Mouse (Mus musculus): ENCODE data around the gene Tsga10.

DNA sequence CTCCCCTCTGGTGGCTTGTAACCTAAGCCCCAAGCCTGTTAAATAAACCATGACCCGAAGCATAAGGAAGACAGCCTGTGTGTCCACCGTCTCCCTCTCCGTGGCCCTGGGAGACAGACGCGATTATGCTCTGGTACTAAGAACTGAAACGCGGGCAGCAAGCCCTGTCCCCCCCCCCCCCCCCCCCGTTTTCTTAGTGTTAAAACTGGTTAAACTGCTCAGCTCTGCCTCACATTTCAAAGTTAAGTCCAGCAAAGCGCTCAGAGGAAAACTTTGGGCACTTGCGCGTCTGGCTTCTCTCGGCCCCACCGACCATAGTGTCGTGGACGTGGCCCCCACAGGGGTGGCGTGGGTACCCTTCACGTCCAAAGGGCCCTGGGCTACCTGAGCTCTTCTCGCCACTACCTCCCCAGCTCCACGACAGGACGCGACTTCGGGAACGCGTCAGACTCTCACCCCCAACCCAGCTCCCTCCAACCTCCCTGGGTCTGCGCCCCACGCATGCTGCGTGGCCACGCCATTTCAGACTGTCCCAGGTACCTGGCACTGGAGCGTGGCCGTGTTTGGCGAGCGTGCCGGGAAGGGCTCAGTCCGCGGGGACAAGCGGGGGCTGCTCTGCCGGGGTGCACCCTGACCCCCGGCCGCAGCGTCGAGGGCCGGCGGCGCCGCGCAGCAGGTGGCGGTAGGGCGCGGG lies 147.1 kb downstream of the Tsga10 start:
- TF ChIP-seq MAFK (IDR thresholded peaks at IDR 0.05; ENCODE audit: insufficient read depth, low read depth, low read length): no peak
- no peak for TF ChIP-seq HCFC1 (IDR thresholded peaks at IDR 0.05; ENCODE audit: borderline replicate concordance, insufficient read depth, low read length)
- TF ChIP-seq CHD2 (IDR thresholded peaks at IDR 0.05; ENCODE audit: low read depth, low read length): no peak
- TF ChIP-seq ZNF384 (IDR thresholded peaks at IDR 0.05; ENCODE audit: low read depth, low read length): no peak
- TF ChIP-seq ZC3H11A (IDR thresholded peaks at IDR 0.05; ENCODE audit: borderline replicate concordance, low read depth, low read length): no peak
